Mouse (Mus musculus) embryonic facial prominence, embryonic 15.5 days (tissue): ENCODE measurements at regions not wholly inside any gene's neighbourhood (a gene's known extent, or its start where the extent isn't known, plus 50 kb on each side); places are given as distances from the start of the nearest gene placed in this dataset.
"Not testable (repeated sequence)": the region's sequence is repeated elsewhere in the genome, so short reads cannot be mapped to it uniquely, and the experiment has no call there.

Source experiments
- ATAC-seq: fragments of 200-750 bp; cut with Nextera tagmentation; 2 replicates; pipeline ENCODE4 v1.8.0; 2017; ENCODE audit warnings: low read depth, moderate TSS enrichment; ENCODE audit not compliant: insufficient number of reproducible peaks, low FRiP score, low TSS enrichment
- H3K27ac ChIP-seq: fragments of 300-500 bp; sonication (generic); replicated peaks from 2 replicates; pipeline ENCODE4 v1.5.1; 2015; ENCODE audit warnings: mild to moderate bottlenecking, inconsistent platforms
- H3K27me3 ChIP-seq: fragments of 300-500 bp; sonication (generic); 2 replicates; pipeline ENCODE4 v1.6.1; 2015; ENCODE audit warnings: inconsistent platforms
- H3K36me3 ChIP-seq: fragments of 300-500 bp; sonication (generic); 2 replicates; pipeline ENCODE4 v1.6.1; 2015; ENCODE audit warnings: mild to moderate bottlenecking, inconsistent platforms
- H3K4me1 ChIP-seq: fragments of 300-500 bp; sonication (generic); 2 replicates; pipeline ENCODE4 v1.6.1; 2015; ENCODE audit warnings: inconsistent platforms
- H3K4me2 ChIP-seq: fragments of 300-500 bp; sonication (generic); replicated peaks from 2 replicates; pipeline ENCODE4 v1.6.1; 2015; ENCODE audit warnings: mild to moderate bottlenecking, inconsistent platforms
- H3K4me3 ChIP-seq: fragments of 300-500 bp; sonication (generic); replicated peaks from 2 replicates; pipeline ENCODE4 v1.5.1; 2015; ENCODE audit warnings: mild to moderate bottlenecking, inconsistent platforms
- H3K9ac ChIP-seq: fragments of 300-500 bp; sonication (generic); 2 replicates; pipeline ENCODE4 v1.6.1; 2015; ENCODE audit warnings: inconsistent platforms
- H3K9me3 ChIP-seq: fragments of 300-500 bp; sonication (generic); replicated peaks from 2 replicates; pipeline ENCODE4 v1.6.1; 2016; ENCODE audit warnings: inconsistent platforms
- WGBS: fragments of 180-500 bp; shearing (Covaris S2); methylation state at CpG from one replicate; pipeline ENCODE4 v1.1.7; 2015; 5-methylcytosine and 5-hydroxymethylcytosine counted together

GRCm38 (mm10) chr12:69524337-69525035, 58.3 kb downstream of the Vcpkmt start:
- H3K9me3 ChIP-seq = no peaks in the 10 kb centered on the region
- no peak for ATAC-seq
- no peaks in the 10 kb centered on the region for H3K27me3 ChIP-seq
- no peak overlapping the region for H3K27ac ChIP-seq
- no peak overlapping the region for H3K9ac ChIP-seq
- WGBS = 57% methylated on average over 12 of the region's 12 CpGs
- no peak overlapping the region for H3K4me3 ChIP-seq
- no peaks in the 10 kb centered on the region for H3K36me3 ChIP-seq
- no peak overlapping the region for H3K4me2 ChIP-seq
- no peaks in the 10 kb centered on the region for H3K4me1 ChIP-seq

DNA sequence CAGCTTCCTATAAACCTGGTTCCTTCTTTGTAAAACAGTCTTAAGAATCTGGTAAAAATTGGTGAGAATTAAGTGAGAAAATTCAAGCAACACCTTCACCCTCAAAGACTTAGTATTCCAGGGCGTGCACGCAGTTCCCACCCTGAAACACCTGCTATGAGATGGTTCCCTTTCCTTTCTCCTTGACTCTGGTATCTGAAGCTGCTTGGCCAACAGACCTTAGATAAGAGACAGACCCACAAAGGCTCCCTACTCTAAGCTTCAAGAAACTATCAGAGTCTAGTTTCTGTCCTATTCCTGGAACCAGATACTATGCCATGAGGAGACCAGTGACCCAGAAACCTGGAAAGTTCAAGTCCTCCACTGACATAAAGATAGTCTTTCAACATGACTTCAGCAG, 63.0 kb downstream of the Vcpkmt start:
- ATAC-seq = no peak
- H3K9ac ChIP-seq = no peak overlapping the region
- WGBS = 92% methylated on average over 2 of the region's 2 CpGs

DNA sequence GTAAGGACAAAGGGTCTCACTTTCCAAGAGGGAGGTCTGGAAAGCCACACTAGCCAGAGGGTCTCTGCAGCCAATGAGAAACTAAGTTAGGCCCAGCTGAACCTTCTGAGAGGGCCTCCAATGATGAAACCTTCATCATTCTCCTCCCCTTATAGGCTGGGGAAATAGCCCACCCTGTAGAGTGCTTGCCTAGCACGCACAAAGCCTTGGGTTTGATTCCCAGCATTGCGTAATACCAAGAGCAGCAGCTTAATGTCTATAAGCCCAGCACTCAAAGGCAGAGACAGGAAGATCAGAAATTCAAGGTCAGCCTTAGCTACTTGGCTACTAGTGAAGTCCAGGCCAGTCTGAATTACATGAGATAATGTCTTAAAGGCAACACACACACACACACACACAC, 63.8 kb downstream of the Vcpkmt start:
- 64% methylated on average over 2 of the region's 2 CpGs for WGBS
- H3K27ac ChIP-seq = no peak overlapping the region
- H3K4me2 ChIP-seq = no peak overlapping the region
- no peaks in the 10 kb centered on the region for H3K36me3 ChIP-seq
- H3K4me1 ChIP-seq = no peaks in the 10 kb centered on the region; the same call in 1 of the 2 replicates
- no peak overlapping the region for H3K4me3 ChIP-seq
- ATAC-seq = no peak
- H3K9me3 ChIP-seq = no peaks in the 10 kb centered on the region
- H3K9ac ChIP-seq = no peak overlapping the region
- no peaks in the 10 kb centered on the region for H3K27me3 ChIP-seq

More for the DNA sequence above, 63.0 kb downstream of the Vcpkmt start:
- Histone ChIP-seq H3K4me3 (no peak overlapping the region), H3K9me3 (no peaks in the 10 kb centered on the region), H3K36me3 (no peaks in the 10 kb centered on the region), H3K27ac (no peak overlapping the region), H3K27me3 (no peaks in the 10 kb centered on the region), H3K4me2 (no peak overlapping the region), H3K4me1 (no peaks in the 10 kb centered on the region; the same call in 1 of the 2 replicates)

DNA sequence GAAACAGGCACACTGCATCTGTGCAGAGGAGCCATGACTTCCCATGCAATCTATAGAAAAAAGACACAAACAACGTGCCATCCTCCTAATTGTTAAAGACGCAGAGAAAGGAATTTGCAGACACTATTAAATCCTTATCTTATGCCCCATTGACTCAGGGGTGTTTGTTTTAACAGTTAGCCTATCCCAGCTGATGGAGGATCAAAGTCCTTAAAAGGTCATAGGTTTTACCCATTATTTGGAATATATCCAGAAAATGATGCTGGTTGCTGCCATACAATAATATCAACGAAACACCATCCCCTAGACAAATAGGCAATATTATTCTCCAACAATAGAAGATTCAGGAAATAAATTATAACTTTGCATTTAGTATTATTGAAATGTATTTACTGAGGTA, 65.2 kb downstream of the Vcpkmt start:
- H3K9ac ChIP-seq = no peak overlapping the region
- H3K4me3 ChIP-seq = no peak overlapping the region
- H3K4me1 ChIP-seq = no peaks in the 10 kb centered on the region; the same call in 1 of the 2 replicates
- no peaks in the 10 kb centered on the region for H3K36me3 ChIP-seq
- H3K9me3 ChIP-seq = no peaks in the 10 kb centered on the region
- no peak overlapping the region for H3K27ac ChIP-seq
- WGBS = 81% methylated on average over 3 of the region's 3 CpGs
- no peak for ATAC-seq
- H3K27me3 ChIP-seq = no peaks in the 10 kb centered on the region
- no peak overlapping the region for H3K4me2 ChIP-seq

DNA sequence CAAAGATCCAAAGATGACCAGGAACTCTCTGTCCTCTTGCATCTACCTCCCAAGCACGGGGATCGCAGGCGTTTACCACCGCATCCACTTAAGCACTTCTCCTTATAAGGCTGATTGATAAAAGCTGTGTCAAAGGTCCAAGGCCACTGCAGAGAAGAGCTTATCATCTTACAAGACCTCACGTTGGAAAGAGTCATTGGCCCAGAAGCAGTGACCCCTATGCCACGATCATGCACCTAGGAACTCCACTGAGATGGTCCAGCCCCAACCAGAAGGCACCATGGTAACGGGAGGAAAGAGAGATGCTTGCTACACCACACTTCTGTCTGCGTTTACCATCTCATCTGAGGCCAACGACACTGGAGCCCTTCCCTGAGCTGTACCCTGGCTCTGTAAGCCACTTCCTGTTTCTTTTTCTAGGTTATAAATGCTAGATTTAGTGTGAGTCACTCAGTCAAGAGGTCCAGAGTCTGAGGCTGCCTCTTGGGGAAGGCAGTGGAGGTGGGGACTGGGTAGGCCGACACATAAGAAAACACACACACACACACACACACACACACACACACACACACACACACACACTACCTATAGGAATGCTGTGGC, 66.4 kb downstream of the Vcpkmt start:
- no peak overlapping the region for H3K27ac ChIP-seq
- no peaks in the 10 kb centered on the region for H3K27me3 ChIP-seq
- H3K36me3 ChIP-seq = no peaks in the 10 kb centered on the region
- H3K9ac ChIP-seq = no peak overlapping the region
- H3K4me3 ChIP-seq = no peak overlapping the region
- H3K9me3 ChIP-seq = no peaks in the 10 kb centered on the region
- no peak for ATAC-seq
- H3K4me1 ChIP-seq = no peaks in the 10 kb centered on the region; the same call in 1 of the 2 replicates
- 77% methylated on average over 10 of the region's 10 CpGs for WGBS
- no peak overlapping the region for H3K4me2 ChIP-seq

DNA sequence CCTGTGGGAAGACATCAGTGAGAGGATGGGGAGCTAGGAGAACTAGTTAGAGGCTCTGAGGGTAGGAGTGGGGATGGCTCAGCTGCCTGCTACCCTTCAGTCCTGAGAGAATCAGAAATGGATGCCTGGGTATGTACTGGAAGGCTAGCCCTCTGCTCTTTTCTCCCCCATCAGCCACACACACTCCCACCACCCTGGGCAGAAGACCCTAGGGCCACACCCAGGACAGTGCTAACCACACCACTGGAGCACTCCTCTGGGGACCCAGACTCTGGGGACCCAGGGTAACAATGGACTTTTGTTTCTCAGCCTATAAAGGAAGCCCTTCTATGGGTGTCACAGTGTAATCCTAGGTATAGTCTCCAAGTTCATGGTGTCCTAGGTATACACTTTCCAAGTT, 67.0 kb downstream of the Vcpkmt start:
- no peak overlapping the region for H3K4me3 ChIP-seq
- no peak overlapping the region for H3K9ac ChIP-seq
- H3K9me3 ChIP-seq = no peaks in the 10 kb centered on the region
- no peaks in the 10 kb centered on the region for H3K36me3 ChIP-seq
- H3K27ac ChIP-seq = no peak overlapping the region
- H3K27me3 ChIP-seq = no peaks in the 10 kb centered on the region
- ATAC-seq = no peak
- H3K4me1 ChIP-seq = no peaks in the 10 kb centered on the region; the same call in 1 of the 2 replicates
- no peak overlapping the region for H3K4me2 ChIP-seq

DNA sequence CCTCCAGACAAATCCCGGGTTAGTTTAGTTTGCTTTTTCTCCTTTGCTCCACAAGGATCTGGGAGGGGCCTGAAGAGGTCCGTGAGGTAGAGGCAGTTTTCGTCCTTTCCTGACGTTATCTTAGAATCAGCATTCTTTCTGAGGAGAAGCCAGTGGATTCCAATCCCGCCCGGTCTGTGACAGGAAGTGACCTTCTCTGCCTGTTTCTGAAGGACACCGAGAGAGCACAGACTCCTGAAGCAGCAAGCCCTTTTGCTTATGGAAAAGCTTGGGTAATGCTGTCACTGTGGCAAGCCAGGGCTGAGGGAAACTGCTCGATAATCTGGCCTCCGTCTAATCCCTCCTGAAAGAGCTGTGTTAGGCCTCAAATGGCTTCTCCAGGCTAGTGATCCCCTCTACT, 67.7 kb downstream of the Vcpkmt start:
- Histone ChIP-seq H3K27me3 (no peaks in the 10 kb centered on the region), H3K36me3 (no peaks in the 10 kb centered on the region), H3K4me3 (no peak overlapping the region), H3K4me1 (no peaks in the 10 kb centered on the region; the same call in 1 of the 2 replicates), H3K27ac (no peak overlapping the region), H3K4me2 (no peak overlapping the region), H3K9ac (no peak overlapping the region), H3K9me3 (no peaks in the 10 kb centered on the region)
- 42% methylated on average over 9 of the region's 9 CpGs for WGBS
- ATAC-seq = no peak

- 57% methylated on average over 4 of the region's 4 CpGs for WGBS
- H3K9ac ChIP-seq = no peak overlapping the region
- ATAC-seq = no peak
- no peak overlapping the region for H3K4me2 ChIP-seq
- H3K27ac ChIP-seq = no peak overlapping the region
- H3K4me1 ChIP-seq = no peaks in the 10 kb centered on the region; the same call in 1 of the 2 replicates
- no peaks in the 10 kb centered on the region for H3K36me3 ChIP-seq
- no peak overlapping the region for H3K4me3 ChIP-seq
- no peaks in the 10 kb centered on the region for H3K27me3 ChIP-seq
- no peaks in the 10 kb centered on the region for H3K9me3 ChIP-seq
Measured at GRCm38 (mm10) chr12:69513166-69513565, 69.7 kb downstream of the Vcpkmt start.

DNA sequence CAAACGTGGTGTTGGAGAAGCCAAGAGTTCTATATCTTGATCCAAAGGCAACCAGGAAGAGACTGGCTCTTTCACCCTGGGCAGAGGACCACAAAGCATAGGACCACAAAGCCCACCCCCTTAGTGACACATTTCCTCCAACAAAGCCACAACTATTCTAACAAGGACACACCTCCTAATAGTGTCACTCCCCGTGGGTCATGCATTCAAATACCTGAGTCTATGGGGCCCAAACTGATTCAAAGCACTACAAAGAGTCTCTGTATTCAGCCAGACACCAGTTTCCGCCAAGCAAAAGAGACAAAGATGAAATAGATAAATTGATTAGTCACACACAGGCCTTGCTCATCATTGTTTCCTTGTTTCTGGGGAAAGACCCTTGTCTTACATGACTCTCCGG, 72.1 kb downstream of the Vcpkmt start:
- no peaks in the 10 kb centered on the region for H3K9me3 ChIP-seq
- WGBS = 41% methylated on average over 4 of the region's 4 CpGs
- no peak for ATAC-seq

GRCm38 (mm10) chr12:69509180-69509579, 73.6 kb downstream of the Vcpkmt start:
- not testable (repeated sequence) for H3K27ac ChIP-seq, H3K9ac ChIP-seq, H3K27me3 ChIP-seq, H3K4me3 ChIP-seq, H3K9me3 ChIP-seq, H3K4me2 ChIP-seq, H3K4me1 ChIP-seq, ATAC-seq, H3K36me3 ChIP-seq
- 81% methylated on average over 1 of the region's 1 CpGs for WGBS

More for the DNA sequence above, 72.1 kb downstream of the Vcpkmt start:
- no peak overlapping the region for H3K27ac ChIP-seq
- H3K4me3 ChIP-seq = no peak overlapping the region
- no peaks in the 10 kb centered on the region for H3K27me3 ChIP-seq
- H3K9ac ChIP-seq = no peak overlapping the region
- H3K4me2 ChIP-seq = no peak overlapping the region
- no peaks in the 10 kb centered on the region for H3K36me3 ChIP-seq
- H3K4me1 ChIP-seq = no peaks in the 10 kb centered on the region

- Histone ChIP-seq H3K36me3 (no peaks in the 10 kb centered on the region), H3K27me3 (no peaks in the 10 kb centered on the region), H3K9me3 (no peaks in the 10 kb centered on the region), H3K27ac (no peak overlapping the region), H3K4me3 (no peak overlapping the region), H3K4me2 (no peak overlapping the region), H3K4me1 (peaks cover 2% of the 10 kb centered on the region), H3K9ac (no peak overlapping the region)
- WGBS = 91% methylated on average over 6 of the region's 6 CpGs
- no peak for ATAC-seq
Measured at GRCm38 (mm10) chr12:69507906-69508305, 74.9 kb downstream of the Vcpkmt start.

DNA sequence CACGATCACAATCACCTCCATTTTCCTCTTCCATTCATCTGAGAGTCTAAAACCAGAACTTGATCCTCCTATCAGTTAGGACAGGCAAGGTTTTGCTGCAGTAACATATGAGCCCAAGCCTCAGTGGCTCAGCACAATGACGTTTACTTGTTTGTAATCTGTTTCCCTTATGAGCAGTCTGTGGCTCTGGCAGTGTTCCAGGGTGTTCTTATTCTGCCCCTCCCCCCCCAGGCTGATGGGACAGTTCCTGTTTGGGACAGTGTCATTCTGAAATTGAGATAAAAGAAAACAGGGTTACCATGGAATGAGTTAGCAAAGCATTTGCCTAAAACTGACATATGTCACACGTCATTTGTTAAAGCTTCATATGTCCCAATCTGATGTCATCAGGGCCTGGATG, 75.5 kb downstream of the Vcpkmt start:
- Histone ChIP-seq H3K9ac (no peak overlapping the region), H3K27me3 (no peaks in the 10 kb centered on the region), H3K36me3 (no peaks in the 10 kb centered on the region), H3K9me3 (no peaks in the 10 kb centered on the region), H3K27ac (no peak overlapping the region), H3K4me1 (peaks cover 8% of the 10 kb centered on the region), H3K4me2 (no peak overlapping the region), H3K4me3 (no peak overlapping the region)
- ATAC-seq = no peak
- WGBS = 63% methylated on average over 3 of the region's 3 CpGs
